Mouse (Mus musculus): ENCODE measurements at regions not wholly inside any gene's neighbourhood (a gene's known extent, or its start where the extent isn't known, plus 50 kb on each side); places are given as distances from the start of the nearest gene placed in this dataset.

GRCm38 (mm10) chr4:69898831-69899230 is 511.4 kb downstream of the Cdk5rap2 start:
- TF ChIP-seq EP300 (IDR thresholded peaks at IDR 0.05; ENCODE audit: insufficient read depth, low read depth, low read length) (no peak), POLR2A (IDR thresholded peaks at IDR 0.05; ENCODE audit: insufficient read depth, low read depth, low read length) (no peak)
